Mouse (Mus musculus) myocyte (in vitro differentiated cells): ENCODE results near the gene Ube4b.

Experiments
- POLR2A ChIP-seq: IDR thresholded peaks from one replicate; pipeline ENCODE4 v1.6.1; 2011; ENCODE audit warnings: low read depth, mild to moderate bottlenecking, control low read depth, moderate library complexity; ENCODE audit not compliant: insufficient read length
- POLR2AphosphoS2 ChIP-seq: IDR thresholded peaks from one replicate; pipeline ENCODE4 v1.6.1; 2011; ENCODE audit warnings: low read depth, control low read depth; ENCODE audit not compliant: insufficient read length
- SRF ChIP-seq: IDR thresholded peaks from one replicate; pipeline ENCODE4 v1.6.1; 2011; ENCODE audit warnings: low read depth; ENCODE audit not compliant: control insufficient read depth, insufficient read length
- TCF12 ChIP-seq: IDR thresholded peaks from one replicate; pipeline ENCODE4 v1.6.1; 2011; ENCODE audit warnings: mild to moderate bottlenecking, control low read depth; ENCODE audit not compliant: poor library complexity, insufficient read depth, severe bottlenecking
- USF1 ChIP-seq: IDR thresholded peaks from one replicate; pipeline ENCODE4 v1.6.1; 2011; ENCODE audit warnings: low read depth, mild to moderate bottlenecking, control low read depth, moderate library complexity

DNA sequence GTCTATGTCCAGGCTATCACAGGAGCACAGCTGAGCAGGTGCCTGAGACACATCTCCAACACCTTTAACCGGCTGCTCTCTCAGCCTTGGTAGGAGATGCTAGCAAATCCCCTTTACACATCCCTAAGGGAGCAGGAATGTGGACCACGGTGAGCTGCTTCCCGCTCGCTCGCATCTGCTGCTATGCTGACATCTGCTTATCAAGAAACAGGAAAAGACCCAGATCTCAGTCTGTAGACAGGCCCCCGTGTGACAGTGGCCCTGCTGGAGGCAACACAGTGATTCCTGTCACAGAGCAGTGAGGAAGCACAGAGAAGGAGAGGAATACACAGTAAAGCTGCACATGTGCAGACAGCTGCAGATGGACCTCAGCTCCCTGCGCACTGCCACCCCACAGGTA is 90.2 kb downstream of the Ube4b start:
- TF ChIP-seq SRF (no peak), POLR2A (no peak), POLR2AphosphoS2 (no peak), USF1 (no peak), TCF12 (no peak)
